Mouse (Mus musculus): ENCODE data around the gene Atxn10. TPM values are rescaled to one million over a fixed set of nuclear protein-coding genes. Genes with fewer than 3 reads are reported as not detected.

Gene Atxn10
- polyA plus RNA-seq (2011; ENCODE audit: insufficient read depth, insufficient read length, low read depth, missing spikeins) = 315 and 320 TPM in 2 replicates

DNA sequence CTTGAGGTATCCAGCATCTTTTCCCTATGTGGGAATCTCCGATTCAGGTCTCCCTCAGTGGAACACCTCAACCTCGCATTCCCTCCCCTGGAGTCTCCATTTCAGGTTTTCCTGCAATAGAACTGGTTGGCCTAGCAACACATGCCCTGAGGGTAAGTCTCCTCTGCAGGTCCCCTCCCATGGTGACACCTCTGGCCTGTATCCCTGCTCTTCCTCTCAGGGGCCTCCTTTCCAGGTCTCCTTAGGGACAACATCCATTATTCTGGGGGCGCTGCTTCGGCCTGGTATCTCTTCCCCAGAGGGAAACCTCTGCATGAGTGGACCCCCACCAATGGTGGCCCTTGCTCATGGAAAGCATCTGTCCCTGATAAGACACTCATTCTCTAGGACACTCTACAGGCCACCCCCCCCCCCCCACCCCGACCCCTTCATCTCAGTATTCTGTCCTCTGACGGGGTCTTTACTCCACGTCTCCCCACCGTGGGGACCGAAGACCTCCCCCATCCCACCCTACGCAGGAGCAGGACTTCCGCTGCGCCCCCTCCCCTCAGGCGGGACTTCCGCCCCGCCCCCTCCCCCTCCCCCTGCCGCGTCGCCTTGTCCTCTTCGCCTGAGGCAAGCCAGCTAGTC lies at the start of gene Atxn10:
Atxn10 (plus strand) TSS at position 575 of the 630 bp plus-strand sequence.
- H3K4me3 ChIP-seq (ENCODE audit: low read depth, low read length) = peak within 1 kb of the TSS; percentile 75
- H3K4me1 ChIP-seq (ENCODE audit: control insufficient read depth, insufficient read depth, low read length) = peaks cover 8% of the 10 kb centered on the region
- no peaks in the 10 kb centered on the region for H3K36me3 ChIP-seq (ENCODE audit: control insufficient read depth, insufficient read depth, low read length, poor library complexity, severe bottlenecking)
- peak within 1 kb of the TSS; percentile 56 for H3K27ac ChIP-seq (ENCODE audit: insufficient read depth, low read length)
- 0 out of 2 replicates have a peak, but pooled peaks have one; percentile 32 for TF ChIP-seq EP300 (IDR thresholded peaks at IDR 0.05; ENCODE audit: insufficient read depth, low read depth, low read length)
- TF ChIP-seq POLR2A (IDR thresholded peaks at IDR 0.05; ENCODE audit: insufficient read depth, low read length) = no peak
- TF ChIP-seq CTCF (IDR thresholded peaks at IDR 0.05; ENCODE audit: low read depth, low read length) = no peak
- peak within 1 kb of the TSS; percentile 80 for H3K9ac ChIP-seq (ENCODE audit: low read depth, poor library complexity, severe bottlenecking)
- no peaks in the 10 kb centered on the region for H3K27me3 ChIP-seq (ENCODE audit: control insufficient read depth, insufficient read depth, low read length, poor library complexity, severe bottlenecking)
- no peaks in the 10 kb centered on the region for H3K9me3 ChIP-seq (replicated peaks; ENCODE audit: control insufficient read depth, insufficient read depth, low read length, poor library complexity, severe bottlenecking)

DNA sequence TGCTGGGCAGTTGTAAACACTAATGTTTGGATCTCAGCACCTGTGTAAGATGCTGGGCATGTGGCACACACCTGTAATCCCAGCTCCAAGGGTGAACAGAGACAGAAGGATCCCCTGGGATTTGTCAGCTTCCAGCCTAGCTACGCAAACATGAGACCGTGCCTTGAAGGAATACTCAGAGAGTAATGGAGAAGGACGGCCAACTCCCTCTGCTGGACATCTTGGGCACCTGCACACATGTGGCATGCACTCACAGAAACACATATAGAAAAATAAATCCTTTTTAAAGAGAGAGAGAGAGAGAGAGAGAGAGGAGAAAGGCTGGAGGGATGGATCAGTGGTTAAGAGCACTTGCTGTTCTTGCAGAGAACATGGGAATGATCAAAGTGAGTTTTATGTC lies 41.4 kb upstream of the Atxn10 start:
- no peaks in the 10 kb centered on the region for H3K36me3 ChIP-seq (ENCODE audit: control insufficient read depth, insufficient read depth, low read length, poor library complexity, severe bottlenecking)
- TF ChIP-seq CTCF (IDR thresholded peaks at IDR 0.05; ENCODE audit: low read depth, low read length) (peak; percentile 66), EP300 (IDR thresholded peaks at IDR 0.05; ENCODE audit: insufficient read depth, low read depth, low read length) (no peak)
- no peak overlapping the region for H3K4me3 ChIP-seq (ENCODE audit: low read depth, low read length)
- no peaks in the 10 kb centered on the region for H3K27me3 ChIP-seq (ENCODE audit: control insufficient read depth, insufficient read depth, low read length, poor library complexity, severe bottlenecking)
- no peak overlapping the region for H3K9ac ChIP-seq (ENCODE audit: low read depth, poor library complexity, severe bottlenecking)
- H3K27ac ChIP-seq (ENCODE audit: insufficient read depth, low read length) = no peak overlapping the region
- no peaks in the 10 kb centered on the region for H3K9me3 ChIP-seq (replicated peaks; ENCODE audit: control insufficient read depth, insufficient read depth, low read length, poor library complexity, severe bottlenecking)
- H3K4me1 ChIP-seq (ENCODE audit: control insufficient read depth, insufficient read depth, low read length) = peaks cover 4% of the 10 kb centered on the region

DNA sequence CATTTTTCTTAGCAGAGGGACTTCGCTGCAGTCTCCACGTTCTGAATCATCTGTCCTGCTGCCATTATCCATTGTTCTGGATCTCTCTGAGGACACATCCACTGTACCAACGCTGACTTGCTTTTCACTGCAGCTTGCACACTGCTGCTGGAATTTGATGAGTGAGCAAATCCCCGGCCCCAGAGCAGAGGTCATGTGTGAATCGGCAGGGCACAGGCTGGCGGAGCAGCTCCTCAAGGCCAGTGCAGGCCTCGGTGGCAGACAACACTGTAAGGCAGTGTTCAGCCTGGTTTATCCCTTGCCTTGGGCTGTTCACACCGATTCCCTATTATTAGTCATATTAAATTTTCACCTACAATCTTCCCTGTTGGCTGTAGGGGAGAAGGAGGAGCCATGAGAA lies 40.5 kb upstream of the Atxn10 start:
- Histone ChIP-seq H3K27me3 (ENCODE audit: control insufficient read depth, insufficient read depth, low read length, poor library complexity, severe bottlenecking) (no peaks in the 10 kb centered on the region), H3K4me1 (ENCODE audit: control insufficient read depth, insufficient read depth, low read length) (peaks cover 4% of the 10 kb centered on the region), H3K4me3 (ENCODE audit: low read depth, low read length) (no peak overlapping the region), H3K9ac (ENCODE audit: low read depth, poor library complexity, severe bottlenecking) (no peak overlapping the region), H3K36me3 (ENCODE audit: control insufficient read depth, insufficient read depth, low read length, poor library complexity, severe bottlenecking) (no peaks in the 10 kb centered on the region), H3K9me3 (replicated peaks; ENCODE audit: control insufficient read depth, insufficient read depth, low read length, poor library complexity, severe bottlenecking) (no peaks in the 10 kb centered on the region), H3K27ac (ENCODE audit: insufficient read depth, low read length) (no peak overlapping the region)
- no peak for TF ChIP-seq EP300 (IDR thresholded peaks at IDR 0.05; ENCODE audit: insufficient read depth, low read depth, low read length)
- no peak for TF ChIP-seq POLR2A (IDR thresholded peaks at IDR 0.05; ENCODE audit: insufficient read depth, low read length)
- no peak for TF ChIP-seq CTCF (IDR thresholded peaks at IDR 0.05; ENCODE audit: low read depth, low read length)

DNA sequence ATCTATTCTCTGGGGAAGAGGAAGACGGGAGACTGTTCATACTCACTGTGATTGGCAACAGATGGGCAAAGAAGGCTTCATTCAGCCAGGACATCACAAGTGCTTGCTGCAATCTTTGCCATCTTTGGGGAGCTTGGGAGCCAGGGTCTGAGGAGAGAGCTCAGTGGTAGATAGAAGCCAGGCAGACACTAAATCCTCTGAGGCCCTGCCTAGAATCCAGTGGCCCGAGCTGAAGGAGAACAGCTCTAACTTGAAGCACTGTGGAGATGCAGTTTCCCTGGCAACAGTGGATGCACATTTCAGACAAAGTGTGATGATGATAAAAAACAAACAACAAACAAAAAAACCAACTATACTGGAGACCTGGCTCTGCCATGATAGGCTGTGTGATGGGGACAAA lies 40.1 kb upstream of the Atxn10 start:
- TF ChIP-seq EP300 (IDR thresholded peaks at IDR 0.05; ENCODE audit: insufficient read depth, low read depth, low read length) (no peak), CTCF (IDR thresholded peaks at IDR 0.05; ENCODE audit: low read depth, low read length) (no peak), POLR2A (IDR thresholded peaks at IDR 0.05; ENCODE audit: insufficient read depth, low read length) (no peak)
- Histone ChIP-seq H3K9me3 (replicated peaks; ENCODE audit: control insufficient read depth, insufficient read depth, low read length, poor library complexity, severe bottlenecking) (no peaks in the 10 kb centered on the region), H3K27ac (ENCODE audit: insufficient read depth, low read length) (no peak overlapping the region), H3K9ac (ENCODE audit: low read depth, poor library complexity, severe bottlenecking) (no peak overlapping the region), H3K36me3 (ENCODE audit: control insufficient read depth, insufficient read depth, low read length, poor library complexity, severe bottlenecking) (no peaks in the 10 kb centered on the region), H3K4me3 (ENCODE audit: low read depth, low read length) (no peak overlapping the region), H3K4me1 (ENCODE audit: control insufficient read depth, insufficient read depth, low read length) (peaks cover 4% of the 10 kb centered on the region), H3K27me3 (ENCODE audit: control insufficient read depth, insufficient read depth, low read length, poor library complexity, severe bottlenecking) (no peaks in the 10 kb centered on the region)

DNA sequence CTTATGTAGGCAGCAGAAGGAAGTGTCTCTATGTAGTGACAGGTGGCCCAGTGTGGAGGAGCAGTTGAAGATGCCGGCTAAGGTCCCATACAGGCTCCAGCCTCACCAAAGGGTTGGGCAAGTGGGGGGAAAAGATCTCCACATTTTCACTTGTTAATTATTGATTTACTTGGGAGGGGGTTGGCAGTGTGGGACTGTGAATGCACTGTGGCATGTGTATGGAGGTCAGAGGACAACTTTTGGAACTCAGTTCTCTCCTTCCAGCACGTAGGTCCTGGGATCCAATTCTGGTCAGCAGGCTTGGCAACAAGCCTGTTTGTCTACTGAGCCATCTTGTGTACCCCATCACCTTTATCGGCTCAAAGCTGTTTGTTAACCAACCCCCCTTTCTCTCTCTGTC lies 39.5 kb upstream of the Atxn10 start:
- TF ChIP-seq CTCF (IDR thresholded peaks at IDR 0.05; ENCODE audit: low read depth, low read length) (no peak), EP300 (IDR thresholded peaks at IDR 0.05; ENCODE audit: insufficient read depth, low read depth, low read length) (no peak)
- no peaks in the 10 kb centered on the region for H3K9me3 ChIP-seq (replicated peaks; ENCODE audit: control insufficient read depth, insufficient read depth, low read length, poor library complexity, severe bottlenecking)
- H3K9ac ChIP-seq (ENCODE audit: low read depth, poor library complexity, severe bottlenecking) = no peak overlapping the region
- H3K4me3 ChIP-seq (ENCODE audit: low read depth, low read length) = no peak overlapping the region
- H3K4me1 ChIP-seq (ENCODE audit: control insufficient read depth, insufficient read depth, low read length) = peaks cover 4% of the 10 kb centered on the region
- no peaks in the 10 kb centered on the region for H3K36me3 ChIP-seq (ENCODE audit: control insufficient read depth, insufficient read depth, low read length, poor library complexity, severe bottlenecking)
- H3K27ac ChIP-seq (ENCODE audit: insufficient read depth, low read length) = no peak overlapping the region
- no peaks in the 10 kb centered on the region for H3K27me3 ChIP-seq (ENCODE audit: control insufficient read depth, insufficient read depth, low read length, poor library complexity, severe bottlenecking)

DNA sequence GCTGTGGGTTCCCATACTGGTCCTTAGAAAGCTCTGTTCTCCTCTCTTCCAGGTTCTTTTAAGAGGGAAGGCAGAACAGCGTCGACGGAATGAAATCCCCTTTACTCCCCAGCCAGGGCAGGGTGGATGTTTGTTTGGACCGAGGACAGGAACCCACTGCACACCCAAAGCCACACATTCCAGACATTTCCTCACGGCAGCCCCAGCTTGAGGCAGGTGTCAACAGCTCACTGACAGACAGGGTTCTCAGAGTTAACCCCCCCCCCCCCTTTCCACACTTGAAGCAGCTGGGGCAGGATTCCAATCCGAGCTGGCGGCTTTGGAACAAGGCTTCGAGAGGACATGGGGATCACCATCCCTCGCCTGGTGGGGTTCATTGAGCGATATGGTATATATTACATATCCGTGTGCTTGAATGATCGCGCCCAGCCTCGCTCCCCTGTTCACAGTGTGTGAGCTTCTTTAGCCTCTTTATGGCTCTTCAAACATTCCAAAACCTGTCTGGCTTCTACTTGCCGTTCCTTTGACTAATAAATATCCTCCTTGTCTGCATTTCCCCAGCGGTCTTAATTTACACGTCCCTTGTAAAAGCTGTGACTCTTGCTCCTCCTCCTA lies 37.8 kb upstream of the Atxn10 start:
- H3K27ac ChIP-seq (ENCODE audit: insufficient read depth, low read length) = no peak overlapping the region
- no peak overlapping the region for H3K9ac ChIP-seq (ENCODE audit: low read depth, poor library complexity, severe bottlenecking)
- no peaks in the 10 kb centered on the region for H3K36me3 ChIP-seq (ENCODE audit: control insufficient read depth, insufficient read depth, low read length, poor library complexity, severe bottlenecking)
- H3K27me3 ChIP-seq (ENCODE audit: control insufficient read depth, insufficient read depth, low read length, poor library complexity, severe bottlenecking) = no peaks in the 10 kb centered on the region
- no peak for TF ChIP-seq POLR2A (IDR thresholded peaks at IDR 0.05; ENCODE audit: insufficient read depth, low read length)
- no peak for TF ChIP-seq CTCF (IDR thresholded peaks at IDR 0.05; ENCODE audit: low read depth, low read length)
- TF ChIP-seq EP300 (IDR thresholded peaks at IDR 0.05; ENCODE audit: insufficient read depth, low read depth, low read length) = no peak
- no peak overlapping the region for H3K4me3 ChIP-seq (ENCODE audit: low read depth, low read length)
- H3K9me3 ChIP-seq (replicated peaks; ENCODE audit: control insufficient read depth, insufficient read depth, low read length, poor library complexity, severe bottlenecking) = no peaks in the 10 kb centered on the region
- peaks cover 4% of the 10 kb centered on the region for H3K4me1 ChIP-seq (ENCODE audit: control insufficient read depth, insufficient read depth, low read length)
